In genomic region chr3:29081952-29082295, GRCm38 (mm10) we compare ENCODE assay signal across 8 mouse cellular contexts. TPM values are rescaled to one million over a fixed set of nuclear protein-coding genes. Genes with fewer than 3 reads are reported as not detected.
DNase-seq lines count a peak whose midpoint lies in the region; ATAC-seq and TF ChIP-seq lines count a peak whose summit lies in the region.

Gene Egfem1, plus strand, starts transcription at chr3:29082023.

- peak within 1 kb of the TSS; percentile 47 for H3K4me3 ChIP-seq in heart, postnatal 0 days (ENCODE audit: low read depth, low read length)
- peak within 1 kb of the TSS; percentile 57 for H3K4me3 ChIP-seq in cortical plate, adult 2 months (ENCODE audit: insufficient read depth, low read length)
- peak within 1 kb of the TSS; percentile 62 for H3K4me3 ChIP-seq in hindbrain, embryonic 16.5 days (ENCODE audit: low read length)
- H3K4me3 ChIP-seq in limb, embryonic 14.5 days (replicated peaks; ENCODE audit: low read length), result peak within 1 kb of the TSS; percentile 45

- no peak for TF ChIP-seq CTCF in heart, postnatal 0 days (IDR thresholded peaks at IDR 0.05; ENCODE audit: low read depth)
- TF ChIP-seq CTCF in cortical plate, adult 2 months (IDR thresholded peaks at IDR 0.05; ENCODE audit: extremely low read depth, insufficient read depth, low read length), result no peak

- H3K27ac ChIP-seq in heart, postnatal 0 days (ENCODE audit: low read depth), result no peak within 1 kb of the TSS
- peak within 1 kb of the TSS; percentile 41; the same call in 1 of the 2 replicates for H3K27ac ChIP-seq in cortical plate, adult 2 months (ENCODE audit: insufficient read depth, low read length)
- H3K27ac ChIP-seq in hindbrain, embryonic 16.5 days (ENCODE audit: low read depth, low read length), result peak within 1 kb of the TSS; percentile 68
- H3K27ac ChIP-seq in limb, embryonic 14.5 days (replicated peaks; ENCODE audit: low read depth, low read length), result no peak within 1 kb of the TSS

- WGBS in heart, postnatal 0 days, result 9% methylated on average over 12 of the region's 12 CpGs
- 5% methylated on average over 12 of the region's 12 CpGs for WGBS in hindbrain, embryonic 16.5 days
- WGBS in limb, embryonic 14.5 days, result 6% methylated on average over 12 of the region's 12 CpGs

- 0 out of 2 replicates have a peak within 1 kb of the TSS, but pooled peaks have one; percentile 4 for H3K9ac ChIP-seq in heart, postnatal 0 days (replicated peaks; ENCODE audit: low read depth, low read length)
- peak within 1 kb of the TSS; percentile 39 for H3K9ac ChIP-seq in hindbrain, embryonic 16.5 days (ENCODE audit: low read depth, low read length)
- peak within 1 kb of the TSS; percentile 36 for H3K9ac ChIP-seq in limb, embryonic 14.5 days (ENCODE audit: low read depth, low read length, severe bottlenecking)

- H3K4me2 ChIP-seq in heart, postnatal 0 days (ENCODE audit: low read depth, low read length), result peak within 1 kb of the TSS; percentile 71
- peak within 1 kb of the TSS; percentile 77 for H3K4me2 ChIP-seq in hindbrain, embryonic 16.5 days (ENCODE audit: low read length)
- peak within 1 kb of the TSS; percentile 96 for H3K4me2 ChIP-seq in limb, embryonic 14.5 days (replicated peaks; ENCODE audit: low read depth, low read length, severe bottlenecking)

- no peaks in the 10 kb centered on the region for H3K9me3 ChIP-seq in heart, postnatal 0 days (replicated peaks; ENCODE audit: control insufficient read depth, low read length)
- no peaks in the 10 kb centered on the region for H3K9me3 ChIP-seq in hindbrain, embryonic 16.5 days (ENCODE audit: control insufficient read depth, low read length)
- no peaks in the 10 kb centered on the region for H3K9me3 ChIP-seq in limb, embryonic 14.5 days (ENCODE audit: control insufficient read depth, low read length)

- no peak for TF ChIP-seq EP300 in heart, postnatal 0 days (IDR thresholded peaks at IDR 0.05; ENCODE audit: low read depth)

- no peak for DNase-seq in heart, postnatal 0 days (ENCODE audit: low spot score)
- DNase-seq in heart, adult 9 months (ENCODE audit: low spot score in 2 of 2), result no peak
- no peak for DNase-seq in limb, embryonic 14.5 days (ENCODE audit: low spot score)
- DNase-seq in urinary bladder, postnatal 25 days (ENCODE audit: low spot score), result no peak
- DNase-seq in adrenal gland, adult 18-20 months (ENCODE audit: low spot score in 2 of 2), result no peak
- DNase-seq in adrenal gland, adult 2 months, result no peak

- ATAC-seq in heart, postnatal 0 days (ENCODE audit: insufficient read depth, low read depth), result no peak
- ATAC-seq in hindbrain, embryonic 16.5 days, result no peak; the same call in none of the 2 replicates
- ATAC-seq in limb, embryonic 14.5 days (ENCODE audit: low FRiP score, low read depth), result 0 out of 2 replicates have a peak, but pooled peaks have one; percentile 16

- H3K4me1 ChIP-seq in heart, postnatal 0 days (ENCODE audit: control insufficient read depth, insufficient read depth), result no peaks in the 10 kb centered on the region
- no peaks in the 10 kb centered on the region for H3K4me1 ChIP-seq in cortical plate, adult 2 months (ENCODE audit: control insufficient read depth, insufficient read depth, low read length)
- peaks cover 4% of the 10 kb centered on the region for H3K4me1 ChIP-seq in hindbrain, embryonic 16.5 days (ENCODE audit: control insufficient read depth, insufficient read depth, low read depth, low read length)
- H3K4me1 ChIP-seq in limb, embryonic 14.5 days (ENCODE audit: control insufficient read depth, insufficient read depth, low read length), result peaks cover 9% of the 10 kb centered on the region; the same call in 1 of the 2 replicates

- no peaks in the 10 kb centered on the region for H3K36me3 ChIP-seq in heart, postnatal 0 days (replicated peaks; ENCODE audit: control insufficient read depth, insufficient read depth, low read length)
- no peaks in the 10 kb centered on the region for H3K36me3 ChIP-seq in hindbrain, embryonic 16.5 days (ENCODE audit: control insufficient read depth, insufficient read depth, low read length)
- no peaks in the 10 kb centered on the region for H3K36me3 ChIP-seq in limb, embryonic 14.5 days (ENCODE audit: control insufficient read depth, insufficient read depth, low read length)

- TF ChIP-seq POLR2A in cortical plate, adult 2 months (IDR thresholded peaks at IDR 0.05; ENCODE audit: extremely low read depth, insufficient read depth, low read length), result no peak
- no peak for TF ChIP-seq POLR2A in limb, embryonic 14.5 days (IDR thresholded peaks at IDR 0.05; ENCODE audit: borderline replicate concordance, extremely low read depth, insufficient read depth, insufficient read length)

- peaks cover 42% of the 10 kb centered on the region for H3K27me3 ChIP-seq in heart, postnatal 0 days (ENCODE audit: control insufficient read depth, insufficient read depth, low read length)
- H3K27me3 ChIP-seq in hindbrain, embryonic 16.5 days (replicated peaks; ENCODE audit: control insufficient read depth, insufficient read depth, low read length), result no peaks in the 10 kb centered on the region
- H3K27me3 ChIP-seq in limb, embryonic 14.5 days (ENCODE audit: control insufficient read depth, insufficient read depth, low read length), result peaks cover 41% of the 10 kb centered on the region

RNA-seq across cellular contexts. Expression of gene Egfem1, which starts in this region (rescaled TPM):
- not detected in 2 replicates for total RNA-seq in heart, postnatal 0 days (2014; rRNA removed; ENCODE audit: low replicate concordance)
- polyA plus RNA-seq in heart, postnatal 0 days (2015; fragmentation: Nextera tagmentation; extraction: Ambion mirVana), result 0.14 and 0.23 TPM in 2 replicates
- polyA plus RNA-seq in cortical plate, adult 2 months (2012; rRNA removed), result 12.9 and 15.1 TPM in 2 replicates
- 4.6 and 6.4 TPM in 2 replicates for polyA plus RNA-seq in hindbrain, embryonic 16.5 days (2015; fragmentation: Nextera tagmentation; extraction: Ambion mirVana)
- polyA plus RNA-seq in limb, embryonic 14.5 days (2012; rRNA removed), result 4.5 and 5.5 TPM in 2 replicates
- polyA plus RNA-seq in limb, embryonic 14.5 days (2014; fragmentation: Nextera tagmentation; extraction: Ambion mirVana), result 8.5 and 9.6 TPM in 2 replicates
- not detected for total RNA-seq in adrenal gland, adult 18-20 months (2021)
- not detected for total RNA-seq in adrenal gland, adult 2 months (2021)
- polyA plus RNA-seq in adrenal gland, adult 2 months (2012; rRNA removed), result 0.18 and 0.32 TPM in 2 replicates

Comparison
In these comparisons a context has a peak if more than half of its experiments do, and no peak if none do; other contexts are left out.
1. H3K27ac ChIP-seq: peak in cortical plate, adult 2 months (single experiment) and hindbrain, embryonic 16.5 days (single experiment); none in heart, postnatal 0 days (single experiment) and limb, embryonic 14.5 days (single experiment).
2. Peak in every context shown above with its lines, with median percentiles within 50 percentile points of each other: H3K4me2 ChIP-seq, H3K4me3 ChIP-seq and H3K9ac ChIP-seq.